Mouse (Mus musculus): Measurements from ENCODE around the gene Znrf3.

Gene Znrf3

DNA sequence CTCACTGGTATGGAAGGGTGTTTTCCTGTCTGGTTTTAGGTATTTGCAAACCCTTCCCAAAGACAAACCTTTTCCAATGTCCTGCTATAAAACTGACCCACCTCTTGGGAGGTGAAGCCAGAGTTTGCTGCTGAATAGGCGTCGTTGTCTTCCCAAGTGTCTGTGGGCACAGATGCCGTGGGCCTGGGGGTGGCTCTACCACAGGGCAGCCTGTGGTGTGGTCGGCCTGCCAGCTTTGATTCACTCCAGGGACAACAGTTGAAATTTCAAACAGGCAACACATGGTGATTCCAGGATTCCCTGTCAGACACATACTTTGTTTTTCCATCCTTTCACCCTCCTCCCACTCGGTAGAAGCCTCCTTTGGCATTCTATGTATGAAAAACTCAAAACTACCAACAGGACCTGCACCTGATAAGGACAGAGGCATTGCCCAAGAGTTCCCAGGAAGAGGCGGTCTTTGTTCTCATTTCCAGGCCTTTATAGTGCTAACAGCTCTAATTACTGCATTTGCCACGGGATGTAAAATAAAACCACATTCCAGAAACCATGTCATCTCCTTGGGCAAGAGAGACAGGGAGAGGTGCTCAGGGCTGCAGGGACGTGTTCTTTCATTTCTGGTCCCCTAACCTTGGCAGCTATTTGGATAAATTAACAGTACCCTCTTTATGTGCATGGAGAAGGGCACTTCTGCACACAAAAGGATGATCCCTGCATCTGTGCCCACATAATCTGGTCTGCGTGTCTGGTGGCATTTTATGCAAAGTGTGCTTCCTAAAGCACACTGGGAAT lies 173.2 kb downstream of the Znrf3 start:
- DNase-seq (ENCODE audit: low read depth, low spot score): no peak

DNA sequence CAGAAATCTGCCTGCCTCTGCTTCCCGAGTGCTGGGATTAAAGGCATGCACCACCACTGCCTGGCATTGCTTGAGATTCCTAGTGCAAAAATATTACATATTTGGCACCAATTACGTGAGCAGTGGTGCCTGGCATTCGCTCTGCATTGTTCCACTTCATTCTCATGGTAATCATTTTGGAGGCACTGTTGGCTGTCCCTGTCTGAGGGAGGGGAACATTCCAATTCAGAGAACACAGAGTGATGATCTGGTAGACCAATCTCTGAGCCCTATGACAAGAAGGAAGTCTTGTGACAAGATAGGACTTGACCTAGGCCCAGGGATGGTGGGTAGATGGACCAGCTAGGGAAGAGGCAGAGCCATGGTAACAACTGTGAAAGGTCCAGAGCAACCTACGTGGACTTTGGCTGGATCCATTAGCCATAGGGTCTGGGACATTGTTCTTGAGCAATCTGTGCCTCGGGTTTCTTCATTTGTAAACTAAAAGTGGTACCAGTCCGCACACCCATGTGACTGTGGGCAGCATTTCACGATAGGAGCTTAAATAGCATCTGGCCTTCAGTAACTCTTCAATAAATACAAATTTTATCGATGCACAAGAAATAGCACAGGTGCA lies 174.7 kb downstream of the Znrf3 start:
- no peak for DNase-seq (ENCODE audit: low read depth, low spot score)

DNA sequence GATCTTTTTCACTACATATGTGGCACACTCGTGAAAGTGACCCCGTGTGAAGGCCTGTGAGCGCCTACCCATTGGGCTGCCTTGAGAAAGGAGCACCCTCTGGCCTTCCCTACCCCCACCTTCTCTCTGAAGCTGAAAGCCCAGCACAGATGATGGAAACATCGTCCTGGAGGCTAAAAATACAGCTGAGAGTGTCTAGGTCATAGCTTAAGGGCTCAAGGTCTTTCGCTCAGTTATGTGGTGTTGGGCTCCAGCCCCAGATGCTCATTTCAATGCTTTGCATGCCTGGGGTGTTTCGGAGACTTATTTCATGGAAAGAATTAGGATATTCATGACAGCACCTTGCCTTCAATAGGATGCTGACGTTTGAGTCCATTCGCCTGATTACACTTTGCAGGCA lies 178.9 kb downstream of the Znrf3 start:
- no peak for DNase-seq (ENCODE audit: low read depth, low spot score)

DNA sequence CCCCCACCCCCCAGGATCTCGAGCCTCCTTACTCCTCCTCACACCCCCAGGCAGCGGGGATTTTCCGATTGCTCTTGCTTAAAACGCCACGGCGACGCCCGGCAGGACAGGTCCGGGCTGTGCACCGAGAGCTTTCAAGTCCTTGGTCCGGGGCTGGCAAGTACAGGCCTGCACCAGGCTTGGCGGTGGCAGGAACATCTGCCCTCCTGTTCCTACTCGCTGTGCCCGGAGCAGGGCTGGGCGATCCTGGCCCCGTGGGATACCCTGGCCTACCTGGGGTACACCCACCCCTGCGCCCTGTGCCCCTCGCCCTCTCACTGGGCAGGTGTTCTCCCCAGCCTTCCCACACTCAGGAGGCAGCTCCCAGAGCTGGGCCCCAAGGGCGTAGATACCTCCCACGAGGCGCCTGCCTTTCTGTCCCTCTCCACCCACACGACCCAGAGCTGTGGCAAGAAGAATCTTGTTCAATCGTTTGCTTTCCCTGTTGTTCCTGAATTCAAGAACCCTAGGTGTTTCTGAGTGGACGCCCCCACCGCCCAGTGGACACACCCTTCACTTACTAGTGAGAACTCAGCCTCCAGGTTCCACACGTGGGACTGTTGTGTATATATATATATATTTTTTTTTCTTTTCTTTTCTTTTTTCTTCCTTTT lies 181.4 kb downstream of the Znrf3 start:
- no peak for DNase-seq (ENCODE audit: low read depth, low spot score)

DNA sequence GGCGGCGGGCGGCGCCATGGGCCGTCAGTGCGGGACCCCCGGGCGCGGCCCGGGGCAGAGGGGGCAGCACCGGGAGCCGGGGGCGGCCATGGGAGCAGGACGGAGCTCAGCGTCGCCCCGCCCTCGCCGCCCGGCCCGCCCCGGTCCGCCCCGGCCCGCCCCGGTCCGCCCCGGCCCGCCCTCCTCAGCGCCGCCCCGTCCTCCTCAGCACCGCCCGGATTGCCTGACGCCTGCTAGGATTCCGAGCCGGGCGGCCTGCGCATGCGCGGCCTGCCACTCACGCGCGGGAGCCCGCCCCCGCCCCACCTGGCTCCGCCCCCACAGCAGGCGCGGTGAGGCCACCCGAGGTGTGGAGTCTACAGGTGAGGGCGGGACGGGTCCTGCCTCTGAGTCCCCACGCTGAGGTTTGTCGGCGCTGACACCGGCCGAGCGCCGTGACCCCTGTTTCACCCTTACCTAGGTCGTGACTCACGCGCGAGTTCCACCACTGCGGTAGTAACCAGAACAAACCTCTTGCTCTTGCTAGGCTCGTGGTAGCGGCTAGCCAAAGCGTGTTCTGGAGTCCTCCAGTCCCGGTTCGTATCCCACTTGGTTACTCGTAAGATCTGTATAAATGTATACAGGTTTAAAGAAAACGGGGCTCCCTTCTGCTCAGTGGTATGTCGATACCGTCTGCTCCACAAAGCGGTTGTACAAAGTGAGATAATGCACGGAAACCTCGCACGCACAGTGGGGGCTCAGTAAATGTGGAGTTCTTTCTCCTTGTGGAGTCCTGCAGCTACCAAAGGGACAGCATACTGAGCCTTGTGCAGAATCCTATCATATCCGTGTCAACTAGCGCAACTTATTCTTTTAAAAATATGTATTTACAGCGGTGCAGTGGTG lies 182.9 kb downstream of the Znrf3 start, which contains the start of gene Kremen1:
Gene Kremen1 (minus strand): TSS at position 51 of the 885 bp plus-strand sequence.
- DNase-seq (ENCODE audit: low read depth, low spot score): peak; percentile 96

DNA sequence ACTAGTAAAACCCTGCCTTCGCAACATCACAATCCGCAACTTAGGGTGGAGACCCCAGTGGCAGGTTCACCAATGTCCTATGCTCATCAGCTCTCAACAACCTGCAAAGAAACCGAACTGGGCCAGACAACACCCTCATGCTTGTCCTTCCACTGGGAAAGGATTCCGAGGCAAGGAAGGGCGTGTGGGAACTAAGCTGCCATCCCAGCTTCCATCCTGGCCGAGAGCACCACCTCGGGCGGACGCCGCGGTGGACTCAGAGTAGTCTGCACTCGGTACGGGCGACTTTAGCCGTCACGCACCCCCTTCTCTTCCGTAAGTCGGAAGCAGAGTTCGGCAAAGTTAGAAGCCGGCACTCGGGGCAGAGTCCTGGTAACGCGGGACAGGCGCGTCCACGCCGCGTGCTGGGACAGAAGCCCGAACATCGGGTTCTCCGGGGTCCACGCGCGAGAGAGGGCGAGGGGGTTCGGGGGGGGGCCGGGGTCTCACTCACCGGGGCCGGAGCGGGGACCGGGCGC lies 183.6 kb downstream of the Znrf3 start:
- DNase-seq (ENCODE audit: low read depth, low spot score): peak; percentile 65

DNA sequence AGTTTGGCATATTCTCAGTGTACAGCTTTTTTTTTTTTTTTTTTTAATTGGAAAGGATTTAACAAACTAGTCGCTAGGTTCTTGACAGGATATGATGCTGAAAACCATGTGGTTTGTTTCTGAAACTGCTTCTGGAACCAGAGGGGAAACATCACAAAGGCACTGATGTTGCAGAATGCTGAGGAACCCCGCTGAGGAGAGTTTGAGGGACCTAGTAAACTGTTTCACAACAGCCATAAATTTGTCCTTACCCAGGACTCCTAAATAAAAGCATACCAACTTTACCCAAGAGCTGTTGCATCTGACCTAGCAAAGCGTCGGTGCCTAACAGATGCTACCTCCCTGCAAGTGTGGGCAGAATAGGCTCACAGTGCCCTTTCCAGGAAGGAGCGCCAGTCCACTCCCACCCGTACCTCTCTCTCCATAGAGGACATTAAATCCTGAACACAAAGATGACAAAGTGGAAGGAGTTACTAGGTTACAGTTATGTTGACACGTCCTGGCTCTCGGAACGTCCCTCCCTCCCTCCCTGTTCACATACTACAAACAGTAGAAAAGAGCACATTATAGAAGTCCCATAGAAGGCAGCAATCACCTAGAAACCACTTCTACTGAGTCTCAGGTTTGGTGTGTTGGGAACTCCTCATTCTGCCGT lies 184.6 kb downstream of the Znrf3 start:
- DNase-seq (ENCODE audit: low read depth, low spot score): peak; percentile 66

DNA sequence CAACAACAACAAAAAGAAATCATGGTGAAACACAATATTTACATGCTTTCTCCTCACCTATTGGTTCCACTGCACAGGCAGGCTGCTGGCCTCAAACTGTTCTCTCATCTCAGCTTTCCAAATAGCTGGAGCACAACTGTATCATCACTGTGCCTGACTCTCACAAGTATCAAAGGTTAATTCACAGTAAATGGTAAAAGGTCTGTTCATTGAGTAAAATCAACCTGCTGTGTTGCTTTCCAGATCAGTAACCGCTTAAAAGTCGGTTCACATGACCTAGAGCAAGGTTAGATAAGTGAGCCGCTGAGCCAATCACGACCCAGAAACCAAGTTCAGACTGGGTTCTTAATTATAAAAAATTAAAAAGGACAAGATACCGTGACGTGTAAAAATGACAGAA lies 186.6 kb downstream of the Znrf3 start:
- DNase-seq (ENCODE audit: low read depth, low spot score): no peak

DNA sequence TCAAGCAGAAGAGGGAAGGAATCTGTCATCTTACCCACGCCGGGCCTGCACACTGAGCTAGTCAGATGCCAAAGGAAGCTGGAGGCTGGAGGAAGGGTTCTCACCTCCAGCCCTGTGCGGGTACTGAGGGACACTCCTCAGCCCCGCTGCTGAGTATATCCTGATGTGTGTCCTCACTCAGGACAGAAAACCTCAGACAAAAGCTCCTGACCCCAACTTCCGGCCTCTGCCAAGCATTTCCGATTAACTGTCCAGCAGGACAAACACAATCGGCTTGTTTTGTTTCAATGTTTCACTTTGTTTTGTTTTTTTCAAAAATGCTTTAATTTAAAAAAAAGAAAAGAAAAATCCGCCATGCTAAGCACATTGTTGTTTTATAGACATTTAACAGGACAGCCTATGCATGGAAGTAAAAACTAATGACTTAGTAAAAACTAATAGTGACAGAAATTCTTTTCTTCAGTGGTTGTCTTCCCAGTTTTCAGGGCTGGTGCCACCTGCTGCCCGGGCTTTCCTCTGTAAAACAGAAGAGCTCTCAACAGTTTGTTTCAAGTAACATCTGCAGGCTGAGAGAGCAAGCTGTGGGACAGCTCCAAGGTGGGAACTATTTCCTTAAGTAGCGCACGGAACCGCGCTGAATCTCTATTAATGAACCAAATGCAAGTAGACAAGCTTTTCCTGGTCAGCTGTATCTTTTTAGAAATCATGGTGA lies 187.3 kb downstream of the Znrf3 start:
- no peak for DNase-seq (ENCODE audit: low read depth, low spot score)

DNA sequence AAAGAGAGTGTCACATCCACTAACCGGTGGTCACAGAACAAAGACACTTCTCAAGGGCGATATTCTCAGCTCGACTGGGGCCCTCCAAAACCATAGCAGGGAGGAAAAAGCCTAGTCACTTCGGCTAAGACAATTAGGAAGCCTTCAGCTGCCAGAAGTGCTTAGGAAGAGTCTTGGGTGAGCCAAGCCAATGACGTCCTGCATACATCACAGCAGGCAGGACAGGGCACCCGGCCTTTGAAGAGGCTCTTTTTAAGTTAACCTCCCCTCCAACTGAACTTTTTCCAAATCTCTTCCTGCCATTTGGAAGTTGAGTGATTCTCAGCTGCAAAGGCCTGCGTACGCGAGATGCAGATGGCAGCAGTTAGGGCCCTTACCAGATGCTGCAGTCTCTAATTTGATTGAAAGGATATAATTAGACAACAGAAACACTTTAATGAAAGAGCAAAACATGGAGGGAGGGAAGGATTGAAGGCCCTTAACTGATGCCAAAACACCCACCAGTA lies 189.1 kb downstream of the Znrf3 start:
- DNase-seq (ENCODE audit: low read depth, low spot score): no peak

DNA sequence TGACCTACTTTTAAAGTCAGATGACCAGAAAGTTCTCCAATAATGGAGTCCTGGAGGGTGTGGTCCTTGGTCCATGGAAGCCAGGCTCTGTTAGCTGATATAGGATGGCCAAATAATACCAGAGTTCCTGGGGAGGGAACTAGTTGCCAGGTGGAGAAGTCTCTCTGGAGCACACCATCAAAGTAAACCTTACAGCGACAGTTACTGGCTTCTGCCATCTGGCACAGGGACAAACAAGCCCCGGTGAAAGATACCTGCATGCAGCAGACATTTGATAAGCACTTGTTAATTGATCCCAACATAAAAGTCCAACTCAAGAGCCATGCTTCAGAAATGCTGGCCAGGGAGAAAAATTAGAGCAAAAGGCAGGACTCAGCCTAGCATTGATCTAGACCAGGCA lies 190.6 kb downstream of the Znrf3 start:
- DNase-seq (ENCODE audit: low read depth, low spot score): no peak

DNA sequence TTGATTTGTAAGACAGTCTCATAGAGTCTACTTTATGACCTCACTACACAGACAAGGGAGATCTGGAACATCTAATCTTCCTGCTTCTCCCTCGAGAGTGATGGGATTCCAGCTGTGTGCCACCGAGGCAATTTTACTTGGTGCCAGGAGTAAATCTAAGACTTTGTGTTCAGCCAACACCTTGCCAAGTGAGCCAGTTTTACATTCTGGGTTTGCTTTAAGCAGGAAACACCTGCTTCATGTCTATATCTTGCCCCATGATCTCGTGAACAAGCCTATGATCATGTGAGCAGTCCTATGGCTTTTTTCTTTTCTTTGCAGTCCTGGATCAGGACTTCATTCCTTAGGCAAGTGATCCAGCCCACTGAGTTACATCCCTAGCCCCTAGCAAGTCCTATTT lies 191.1 kb downstream of the Znrf3 start:
- peak; percentile 24 for DNase-seq (ENCODE audit: low read depth, low spot score)

DNA sequence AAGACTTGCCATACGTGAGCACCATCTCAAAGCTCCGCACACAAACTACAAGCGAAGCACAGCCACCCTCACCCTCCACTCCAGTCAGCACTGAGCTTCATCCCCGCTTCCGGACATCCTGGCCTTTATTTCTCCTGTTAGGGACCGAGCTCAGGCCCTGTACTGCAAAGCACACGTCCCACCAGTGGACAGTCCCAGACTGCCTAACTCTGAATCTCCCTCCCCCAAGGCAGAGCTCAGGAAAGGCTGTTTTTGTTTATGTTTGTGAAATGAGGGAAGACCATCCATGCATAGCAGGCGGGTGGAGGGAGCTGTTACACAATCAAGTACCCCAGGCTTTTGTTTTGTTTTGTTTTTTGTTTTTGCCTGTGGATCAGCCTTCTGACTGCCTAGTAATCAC lies 191.9 kb downstream of the Znrf3 start:
- DNase-seq (ENCODE audit: low read depth, low spot score): no peak

DNA sequence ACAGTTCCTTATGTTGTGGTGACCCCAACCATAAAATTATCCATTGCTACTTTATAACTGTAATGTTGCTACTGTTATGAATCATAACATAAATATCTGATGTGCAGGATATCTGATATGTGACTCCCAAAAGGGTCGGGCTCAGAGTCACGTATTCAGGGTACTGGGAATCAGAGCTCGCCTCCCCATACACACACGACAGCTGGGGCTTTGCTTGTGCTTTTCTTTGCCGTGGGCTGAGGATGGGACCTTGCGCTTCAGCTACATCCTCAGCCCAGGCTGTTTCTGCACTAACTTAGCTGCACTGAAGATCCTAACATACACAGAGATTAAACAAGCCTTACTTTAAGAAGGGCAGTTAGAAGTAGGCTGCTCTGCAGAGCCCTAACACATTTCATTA lies 193.5 kb downstream of the Znrf3 start:
- no peak for DNase-seq (ENCODE audit: low read depth, low spot score)

DNA sequence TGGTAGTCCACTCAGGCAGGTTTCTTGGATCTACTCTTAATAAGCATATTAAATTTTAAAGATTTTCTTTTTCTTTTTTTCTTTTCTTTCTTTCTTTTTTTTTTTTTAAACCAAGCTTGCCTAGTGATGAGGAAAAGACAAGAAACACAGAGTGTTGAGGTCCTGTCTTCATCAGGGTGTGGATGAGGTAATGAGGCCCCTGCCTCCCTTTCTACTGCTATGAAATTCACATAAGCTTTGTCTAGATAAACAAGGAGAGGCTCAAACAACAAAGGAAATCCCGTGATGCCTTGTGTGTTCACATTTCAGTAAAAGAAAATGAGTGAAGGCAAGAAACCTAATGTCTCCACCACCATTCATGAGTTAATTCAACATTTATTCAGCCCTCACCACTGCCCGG lies 196.4 kb downstream of the Znrf3 start:
- no peak for DNase-seq (ENCODE audit: low read depth, low spot score)

DNA sequence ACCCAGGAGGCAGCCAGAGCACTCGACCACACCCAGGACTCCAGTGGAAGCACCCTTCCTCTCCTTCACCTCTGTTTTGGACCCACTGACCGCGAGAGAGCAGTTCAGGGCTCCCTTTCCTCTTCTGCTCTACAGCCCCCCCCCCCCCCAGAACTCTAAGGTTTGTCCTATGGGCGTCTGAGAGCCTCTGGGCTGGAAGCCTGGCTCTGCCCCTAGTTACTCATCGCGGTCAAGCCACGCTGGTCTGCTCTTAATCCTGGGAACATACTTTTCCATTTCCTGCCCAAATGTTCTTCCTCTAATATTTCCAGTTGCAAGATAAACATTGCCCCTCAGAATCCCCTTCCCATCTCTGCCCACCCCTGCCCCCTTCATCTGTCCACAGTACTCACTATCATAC lies 199.2 kb downstream of the Znrf3 start:
- no peak for DNase-seq (ENCODE audit: low read depth, low spot score)

DNA sequence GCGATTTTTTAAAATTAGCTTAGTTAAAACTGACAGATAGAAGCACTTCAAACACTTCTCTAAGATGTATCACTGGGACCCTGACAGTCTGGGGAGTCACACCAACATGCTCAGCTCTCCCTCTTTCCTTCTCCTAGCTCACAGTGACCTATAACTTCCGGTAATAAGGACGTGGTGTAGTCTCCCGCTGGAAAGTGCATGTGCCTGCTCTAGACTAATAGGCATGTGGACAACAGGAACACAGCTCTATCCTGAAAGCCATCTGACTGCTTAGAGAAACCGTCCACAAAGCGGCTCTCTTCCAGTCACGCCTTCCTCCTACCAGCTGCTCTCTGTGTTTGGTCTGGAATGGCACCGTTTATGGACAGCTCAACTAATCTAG lies 199.9 kb downstream of the Znrf3 start:
- DNase-seq (ENCODE audit: low read depth, low spot score): no peak

DNA sequence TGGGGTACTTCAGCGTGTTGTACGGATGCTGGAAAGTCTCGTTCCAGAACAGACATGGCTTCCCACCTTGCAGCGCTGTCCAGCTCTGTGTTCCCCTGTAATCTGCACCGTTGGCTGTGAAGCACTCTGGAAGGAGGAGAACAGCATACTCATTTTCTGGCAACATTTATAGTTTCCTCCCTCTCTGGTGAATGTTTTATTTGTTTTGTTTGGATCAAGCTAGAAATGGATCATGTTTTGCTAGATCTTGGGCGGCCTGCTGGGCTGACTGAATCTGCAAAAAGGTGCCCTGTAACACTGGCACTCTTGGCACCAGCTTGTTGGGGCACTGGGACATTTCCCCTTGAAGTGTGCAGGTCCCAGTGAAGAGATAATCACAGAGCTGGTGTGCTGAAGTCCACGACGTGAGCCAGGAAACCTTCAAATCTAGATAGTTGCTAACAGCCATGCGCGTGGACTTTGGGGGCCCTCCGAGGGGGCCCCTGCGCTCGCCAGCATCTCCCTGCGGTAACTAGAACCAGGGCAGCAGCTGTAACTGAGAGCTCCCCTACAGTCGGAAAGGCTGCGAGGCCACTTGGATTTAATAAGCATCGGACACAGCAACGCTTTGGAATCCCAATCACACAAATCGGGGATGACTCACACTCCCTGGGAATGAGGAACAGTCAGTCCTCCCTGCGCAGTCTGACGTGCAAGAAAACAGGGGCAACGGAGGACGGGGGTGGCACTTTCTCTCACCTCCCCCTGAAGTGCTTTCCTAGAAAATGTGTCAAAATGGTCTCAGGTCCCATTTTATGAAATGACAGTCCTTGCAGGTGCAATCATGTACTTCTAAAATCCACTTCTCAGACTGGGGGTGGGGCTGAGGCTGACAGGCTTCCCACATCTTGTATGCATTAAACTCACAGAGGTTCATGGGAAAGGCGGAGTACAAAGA lies 200.6 kb downstream of the Znrf3 start:
- DNase-seq (ENCODE audit: low read depth, low spot score): no peak

DNA sequence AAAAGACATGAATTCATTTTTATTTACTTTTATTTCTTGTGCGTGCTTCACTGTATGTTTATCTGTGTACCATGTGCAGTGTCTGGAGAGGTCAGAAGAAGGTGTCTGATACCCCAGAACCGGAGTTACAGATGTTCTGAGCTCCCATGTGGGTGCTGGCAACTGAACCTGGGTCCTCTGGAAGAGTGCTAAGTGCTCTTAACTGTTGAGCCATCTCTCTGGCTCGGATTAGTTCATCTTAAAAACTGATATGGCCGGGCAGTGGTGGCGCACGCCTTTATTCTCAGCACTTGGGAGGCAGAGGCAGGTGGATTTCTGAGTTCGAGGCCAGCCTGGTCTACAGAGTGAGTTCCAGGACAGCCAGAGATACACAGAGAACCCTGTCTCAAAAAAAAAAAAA lies 201.4 kb downstream of the Znrf3 start:
- DNase-seq (ENCODE audit: low read depth, low spot score): no peak

All from CD4-positive helper T cell, adult 2 months (primary cell).